Mouse (Mus musculus) forebrain, embryonic 10.5 days (tissue): ENCODE results near the gene Rnf44. TPM values are rescaled to one million over a fixed set of nuclear protein-coding genes. Genes with fewer than 3 reads are reported as not detected.

Experiments used
- DNase-seq: peaks from one replicate; pipeline ENCODE4 v3.0.0-alpha.2; 2017; ENCODE audit warnings: low spot score; ENCODE audit errors: extremely low spot score
- H3K27ac ChIP-seq: fragments of 300-500 bp; sonication (generic); 2 replicates; pipeline ENCODE4 v1.5.1; 2016; ENCODE audit warnings: mild to moderate bottlenecking
- H3K27me3 ChIP-seq: fragments of 300-500 bp; sonication (generic); 2 replicates; pipeline ENCODE4 v1.6.1; 2016; ENCODE audit warnings: mild to moderate bottlenecking; ENCODE audit not compliant: poor library complexity, severe bottlenecking
- H3K36me3 ChIP-seq: fragments of 300-500 bp; sonication (generic); replicated peaks from 2 replicates; pipeline ENCODE4 v1.6.1; 2016; ENCODE audit warnings: mild to moderate bottlenecking, moderate library complexity
- H3K4me1 ChIP-seq: fragments of 300-500 bp; sonication (generic); 2 replicates; pipeline ENCODE4 v1.6.1; 2016
- H3K4me3 ChIP-seq: fragments of 300-500 bp; sonication (generic); 2 replicates; pipeline ENCODE4 v1.5.1; 2016; ENCODE audit warnings: mild to moderate bottlenecking, moderate library complexity
- H3K9me3 ChIP-seq: fragments of 300-500 bp; sonication (generic); 2 replicates; pipeline ENCODE4 v1.6.1; 2016; ENCODE audit warnings: mild to moderate bottlenecking, moderate library complexity
- WGBS: fragments of 180-500 bp; shearing (Covaris S2); methylation state at CpG from one replicate; pipeline ENCODE4 v1.1.7; 2016; 5-methylcytosine and 5-hydroxymethylcytosine counted together
- polyA plus RNA-seq: library from polyadenylated mRNA; unstranded; fragments of >200 nt; fragmentation: Nextera tagmentation; extraction: Ambion mirVana; gene quantifications from 2 replicates; pipeline ENCODE4 v1.2.1, GENCODE M21; 2016

Rnf44 gene
- polyA plus RNA-seq, 1 experiment from 2014 or later: 106 TPM

DNA sequence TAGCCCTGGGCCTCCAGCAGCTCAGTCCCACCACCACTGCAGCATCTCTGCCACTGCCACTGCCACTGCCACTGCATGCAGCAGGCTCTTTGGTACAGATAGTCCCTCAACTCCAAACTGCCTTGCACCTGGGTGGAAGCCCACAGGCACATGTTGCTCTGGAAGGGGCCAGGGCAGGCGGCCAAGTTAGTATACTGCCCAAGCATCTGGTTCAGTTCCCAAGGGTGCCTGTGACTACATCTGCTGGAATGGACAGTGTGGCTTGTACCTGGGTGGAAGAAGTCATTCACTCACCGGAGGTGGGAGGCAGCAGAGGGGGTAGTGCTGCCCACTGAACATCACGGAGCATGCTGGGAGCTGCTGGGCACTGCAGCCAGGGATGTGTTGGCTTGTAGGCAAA is 10.4 kb downstream of the Rnf44 start:
- H3K27me3 ChIP-seq: no peaks in the 10 kb centered on the region
- no peaks in the 10 kb centered on the region for H3K9me3 ChIP-seq
- no peak overlapping the region for H3K4me3 ChIP-seq
- DNase-seq: no peak
- no peak overlapping the region for H3K27ac ChIP-seq
- H3K36me3 ChIP-seq: peaks cover 78% of the 10 kb centered on the region
- peaks cover 28% of the 10 kb centered on the region for H3K4me1 ChIP-seq
- WGBS: over 99% methylated on average over 3 of the region's 3 CpGs

DNA sequence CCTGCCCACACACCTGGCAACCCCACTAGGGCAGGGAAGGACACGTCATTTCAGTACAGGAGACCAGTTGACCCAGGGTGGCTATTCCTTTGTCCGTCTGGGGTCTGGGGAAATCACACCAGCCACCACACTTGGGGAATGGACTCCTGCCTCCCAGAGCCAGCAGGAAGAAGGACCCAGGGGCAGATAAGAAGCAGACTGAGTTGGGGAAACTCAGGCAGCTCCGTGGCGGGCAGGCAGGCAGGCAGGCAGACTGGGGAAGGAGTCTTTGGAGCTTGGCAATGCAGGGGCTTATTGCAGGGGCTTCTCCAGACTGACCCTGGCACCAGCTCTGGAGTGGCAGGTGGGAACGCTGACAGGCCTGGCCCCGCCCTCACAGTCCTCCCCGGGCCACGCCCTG is 12.4 kb downstream of the Rnf44 start:
- WGBS: 85% methylated on average over 8 of the region's 8 CpGs

DNA sequence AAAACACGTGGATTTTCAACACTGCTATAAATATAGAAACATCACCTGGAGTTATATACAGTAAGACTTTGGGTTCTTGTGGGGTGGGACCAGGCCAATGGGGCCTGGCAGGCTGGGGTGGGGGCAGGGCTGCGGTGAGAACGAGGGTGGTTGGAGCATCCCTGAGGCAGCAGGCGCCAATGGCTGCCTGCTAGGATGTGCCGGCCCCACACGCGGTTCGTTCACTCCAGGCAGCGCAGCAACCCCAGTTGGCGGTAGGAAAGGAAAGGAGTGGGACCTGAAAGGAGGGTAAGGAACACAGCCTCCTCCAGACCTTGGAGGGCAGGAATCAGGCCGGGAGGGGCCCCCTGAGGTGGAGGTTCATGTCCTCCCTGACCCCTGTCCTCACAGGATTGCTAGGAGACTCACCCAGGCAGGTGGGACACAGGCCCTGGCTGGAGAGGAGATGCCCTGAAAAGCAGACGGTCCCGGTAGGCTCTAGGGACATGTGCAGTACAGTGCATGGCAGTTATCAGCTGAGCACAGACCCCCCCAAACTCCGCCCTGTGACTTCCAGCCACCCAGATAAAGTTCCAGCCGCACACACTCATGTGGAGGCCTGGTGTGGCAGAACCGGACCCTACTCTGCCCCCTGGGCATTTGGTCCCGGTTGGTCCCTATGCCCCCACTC is 13.4 kb downstream of the Rnf44 start:
- H3K27me3 ChIP-seq: no peaks in the 10 kb centered on the region
- DNase-seq: no peak
- H3K4me1 ChIP-seq: peaks cover 16% of the 10 kb centered on the region
- H3K4me3 ChIP-seq: peak overlapping the region; percentile 8
- WGBS: 86% methylated on average over 17 of the region's 17 CpGs
- no peak overlapping the region for H3K27ac ChIP-seq
- H3K36me3 ChIP-seq: peaks cover 72% of the 10 kb centered on the region
- no peaks in the 10 kb centered on the region for H3K9me3 ChIP-seq

More for the DNA sequence above, 12.4 kb downstream of the Rnf44 start:
- Histone ChIP-seq H3K27me3 (no peaks in the 10 kb centered on the region), H3K9me3 (no peaks in the 10 kb centered on the region), H3K27ac (peak overlapping the region; percentile 32), H3K4me3 (no peak overlapping the region), H3K4me1 (peaks cover 25% of the 10 kb centered on the region), H3K36me3 (peaks cover 79% of the 10 kb centered on the region)
- no peak for DNase-seq

DNA sequence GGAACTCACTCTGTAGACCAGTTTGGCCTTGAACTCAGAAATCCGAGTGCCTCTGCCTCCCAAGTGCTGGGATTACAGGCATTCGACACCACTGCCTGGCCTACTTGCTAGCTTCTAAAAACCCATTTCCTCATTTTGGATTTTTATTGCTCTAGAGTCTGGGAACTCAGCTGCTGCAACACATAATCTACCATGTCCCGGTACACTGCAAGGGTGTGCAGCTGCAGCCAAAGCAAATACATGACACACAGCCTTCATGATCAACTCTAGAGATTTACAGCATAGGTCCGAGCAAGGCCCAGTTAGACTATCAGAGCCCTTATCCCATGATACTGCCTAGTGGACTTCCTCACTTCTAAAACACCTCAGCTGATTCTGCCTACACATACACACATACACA is 15.4 kb downstream of the Rnf44 start:
- Histone ChIP-seq H3K9me3 (no peaks in the 10 kb centered on the region), H3K36me3 (peaks cover 52% of the 10 kb centered on the region), H3K27ac (no peak overlapping the region), H3K4me1 (no peaks in the 10 kb centered on the region), H3K27me3 (no peaks in the 10 kb centered on the region), H3K4me3 (no peak overlapping the region)
- WGBS: 85% methylated on average over 4 of the region's 4 CpGs
- no peak for DNase-seq

DNA sequence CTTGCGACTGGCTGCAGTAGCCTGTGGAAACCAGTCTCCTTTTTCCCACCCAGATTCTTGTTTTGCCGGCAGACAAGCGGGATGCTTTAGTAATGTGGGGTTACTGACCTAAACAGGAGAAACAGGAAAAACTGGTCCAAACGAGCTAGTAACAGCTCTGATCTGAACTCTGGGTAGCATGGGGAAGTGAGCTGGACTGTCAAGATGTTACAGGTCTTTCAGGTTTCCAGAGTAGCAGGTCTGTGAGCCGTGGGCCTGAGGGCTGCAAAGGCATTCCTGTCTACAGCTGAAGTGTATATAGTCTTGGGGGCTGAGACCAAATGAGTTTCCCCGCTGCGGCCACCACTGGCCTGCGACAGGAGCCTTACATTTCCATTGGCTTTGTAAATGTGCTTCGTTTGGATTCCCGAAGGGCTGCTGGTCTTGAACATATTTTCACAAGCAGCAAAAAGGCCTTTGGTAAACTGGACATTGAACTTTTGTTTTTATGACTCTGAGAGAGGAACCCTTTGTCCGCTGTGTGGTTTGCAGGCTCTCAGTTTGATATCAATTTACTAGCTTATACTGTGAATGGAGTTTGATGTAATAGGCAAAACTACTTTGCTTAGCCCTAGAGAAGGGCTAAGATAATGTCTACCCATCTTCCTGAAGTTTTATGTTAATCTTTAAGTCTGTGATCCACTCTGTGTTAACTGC is 17.7 kb downstream of the Rnf44 start:
- H3K4me3 ChIP-seq: no peak overlapping the region
- no peaks in the 10 kb centered on the region for H3K4me1 ChIP-seq
- DNase-seq: no peak
- WGBS: 70% methylated on average over 11 of the region's 11 CpGs
- no peak overlapping the region for H3K27ac ChIP-seq
- H3K36me3 ChIP-seq: peaks cover 29% of the 10 kb centered on the region
- no peaks in the 10 kb centered on the region for H3K27me3 ChIP-seq
- H3K9me3 ChIP-seq: no peaks in the 10 kb centered on the region

DNA sequence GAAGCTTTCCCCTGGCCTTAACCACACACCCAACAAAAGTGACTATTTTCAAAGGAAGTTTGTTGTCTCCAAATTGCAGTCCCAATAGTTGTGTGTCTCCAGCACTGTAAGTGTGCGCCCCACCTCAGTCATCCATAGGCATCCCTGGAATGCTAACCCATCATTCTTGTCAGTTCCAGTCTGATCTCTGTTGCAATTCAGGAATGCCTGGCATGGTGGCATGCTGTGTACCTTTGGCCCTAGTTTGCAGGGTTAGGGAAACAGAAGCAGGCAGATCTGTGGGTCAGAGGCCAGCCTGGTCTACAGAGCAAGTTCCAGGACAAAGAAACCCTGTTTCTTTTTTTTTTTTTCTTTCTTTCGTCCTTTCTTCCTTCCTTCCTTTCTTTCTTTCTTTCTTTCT is 23.2 kb downstream of the Rnf44 start:
- Histone ChIP-seq H3K4me3 (no peak overlapping the region), H3K4me1 (no peaks in the 10 kb centered on the region), H3K9me3 (no peaks in the 10 kb centered on the region; the same call in 1 of the 2 replicates), H3K27me3 (no peaks in the 10 kb centered on the region), H3K36me3 (peaks cover 31% of the 10 kb centered on the region), H3K27ac (no peak overlapping the region)
- DNase-seq: no peak
- 77% methylated on average over 2 of the region's 2 CpGs for WGBS

DNA sequence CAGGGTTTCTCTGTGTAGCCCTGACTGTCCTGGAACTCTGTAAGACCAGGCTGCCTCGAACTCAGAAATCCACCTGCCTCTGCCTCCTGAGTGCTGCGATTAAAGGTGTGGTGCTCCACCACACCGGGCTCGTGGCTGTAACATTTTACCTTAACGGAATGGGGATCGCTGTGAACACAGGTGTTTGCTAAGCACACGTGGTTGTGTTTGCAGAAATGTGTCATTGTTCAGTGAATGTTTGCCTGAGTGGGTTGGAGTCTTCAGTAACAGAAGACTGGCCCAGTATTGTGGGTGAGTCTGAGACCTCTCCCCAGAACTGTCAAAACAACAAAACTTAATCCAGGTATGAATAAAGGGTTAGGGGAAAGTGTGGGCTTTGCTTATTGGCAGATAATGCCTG is 28.6 kb downstream of the Rnf44 start:
- WGBS: 97% methylated on average over 7 of the region's 7 CpGs
- no peaks in the 10 kb centered on the region for H3K4me1 ChIP-seq
- H3K36me3 ChIP-seq: peaks cover 76% of the 10 kb centered on the region
- no peak for DNase-seq
- H3K27ac ChIP-seq: no peak overlapping the region
- H3K9me3 ChIP-seq: no peaks in the 10 kb centered on the region; the same call in 1 of the 2 replicates
- H3K27me3 ChIP-seq: no peaks in the 10 kb centered on the region
- H3K4me3 ChIP-seq: no peak overlapping the region

DNA sequence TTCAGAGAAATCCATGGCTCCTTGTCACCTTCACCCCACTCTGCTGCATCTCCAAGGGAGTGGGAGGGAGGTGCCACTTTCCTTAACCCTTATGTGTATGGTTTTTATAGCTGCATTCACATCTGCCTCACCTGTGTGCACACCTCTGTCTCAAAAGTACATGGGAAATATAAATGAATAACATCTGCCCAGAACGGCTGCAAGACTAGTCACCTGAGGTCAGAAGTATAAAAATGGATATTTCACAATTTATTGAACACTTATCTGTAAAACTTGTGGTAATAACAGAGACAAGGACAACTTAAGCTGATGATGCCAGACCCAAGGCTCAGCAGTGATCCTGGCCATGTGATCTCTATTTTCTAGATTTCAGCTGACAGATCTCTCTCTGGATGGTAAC is 29.2 kb downstream of the Rnf44 start:
- H3K27ac ChIP-seq: no peak overlapping the region

DNA sequence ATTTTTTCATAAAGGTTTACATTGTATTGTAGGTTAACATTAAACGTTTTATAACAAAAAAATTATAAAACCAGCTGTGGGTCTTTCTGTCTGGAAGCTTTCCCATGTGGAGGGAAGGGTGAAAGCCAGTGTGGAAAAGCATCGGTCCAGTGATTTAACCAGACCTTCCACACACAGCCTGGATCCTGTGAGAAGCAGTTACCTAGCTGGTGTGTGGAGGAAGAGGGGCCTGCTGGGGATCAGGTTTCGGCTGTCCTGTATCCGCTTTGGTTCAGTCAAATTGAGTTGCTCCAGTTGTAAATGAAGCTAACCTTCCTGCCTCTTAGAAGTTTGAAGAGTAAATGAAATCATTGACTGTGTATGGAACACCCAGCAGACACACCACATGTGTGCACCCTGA is 29.7 kb downstream of the Rnf44 start:
- DNase-seq: no peak
- WGBS: 89% methylated on average over 4 of the region's 4 CpGs
- no peaks in the 10 kb centered on the region for H3K27me3 ChIP-seq
- no peaks in the 10 kb centered on the region; the same call in 1 of the 2 replicates for H3K9me3 ChIP-seq
- H3K27ac ChIP-seq: no peak overlapping the region
- H3K4me3 ChIP-seq: no peak overlapping the region
- no peaks in the 10 kb centered on the region for H3K4me1 ChIP-seq
- H3K36me3 ChIP-seq: peaks cover 84% of the 10 kb centered on the region

More for the DNA sequence above, 29.2 kb downstream of the Rnf44 start:
- WGBS: 92% methylated on average over 1 of the region's 1 CpGs
- H3K27me3 ChIP-seq: no peaks in the 10 kb centered on the region
- no peaks in the 10 kb centered on the region for H3K4me1 ChIP-seq
- DNase-seq: no peak
- no peaks in the 10 kb centered on the region; the same call in 1 of the 2 replicates for H3K9me3 ChIP-seq
- peaks cover 81% of the 10 kb centered on the region for H3K36me3 ChIP-seq
- no peak overlapping the region for H3K4me3 ChIP-seq

DNA sequence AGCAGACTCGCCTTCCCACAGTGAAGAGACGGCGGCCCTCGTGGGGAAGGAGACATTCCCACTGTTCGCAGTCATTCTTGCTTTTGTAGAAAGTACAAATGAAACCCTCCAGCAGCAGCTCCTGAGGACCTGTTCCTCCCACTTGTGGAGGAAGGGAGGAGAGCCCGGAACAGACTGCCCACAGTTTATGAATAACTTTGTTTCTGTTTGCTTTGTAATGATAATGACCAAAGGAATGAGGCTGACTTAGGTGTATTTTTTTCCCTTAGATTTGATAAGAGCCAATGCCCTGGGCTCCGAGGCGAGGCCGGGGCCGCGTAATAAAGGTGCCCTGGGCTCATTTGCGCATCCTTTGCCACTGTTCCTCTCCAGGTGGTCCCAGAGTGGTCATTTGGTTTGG is 32.3 kb downstream of the Rnf44 start:
- Histone ChIP-seq H3K4me3 (no peak overlapping the region), H3K9me3 (no peaks in the 10 kb centered on the region), H3K27ac (no peak overlapping the region), H3K36me3 (peaks cover 90% of the 10 kb centered on the region), H3K27me3 (no peaks in the 10 kb centered on the region), H3K4me1 (no peaks in the 10 kb centered on the region)
- WGBS: 90% methylated on average over 12 of the region's 12 CpGs
- no peak for DNase-seq

DNA sequence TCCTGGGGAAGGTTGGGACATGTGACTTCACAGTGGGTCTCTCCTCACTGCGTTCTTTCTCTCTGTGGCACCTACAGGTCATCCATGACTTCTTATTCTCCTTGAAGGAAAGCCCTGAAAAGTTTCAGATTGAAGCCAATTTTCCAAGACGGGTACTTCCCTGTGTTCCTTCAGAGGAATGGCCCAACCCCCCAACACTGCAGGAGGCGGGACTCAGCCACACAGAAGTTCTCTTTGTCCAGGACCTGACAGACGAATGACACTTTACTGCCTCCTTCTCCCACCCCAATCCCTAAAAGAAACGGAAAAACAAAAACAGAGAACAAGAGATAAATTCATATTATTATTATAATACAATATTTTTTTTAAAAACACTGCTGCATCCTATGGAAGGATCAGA is 32.8 kb downstream of the Rnf44 start:
- no peak overlapping the region for H3K4me3 ChIP-seq
- peaks cover 90% of the 10 kb centered on the region for H3K36me3 ChIP-seq
- H3K27ac ChIP-seq: no peak overlapping the region
- H3K27me3 ChIP-seq: no peaks in the 10 kb centered on the region
- no peak for DNase-seq
- WGBS: 65% methylated on average over 5 of the region's 5 CpGs
- no peaks in the 10 kb centered on the region for H3K9me3 ChIP-seq
- no peaks in the 10 kb centered on the region for H3K4me1 ChIP-seq

DNA sequence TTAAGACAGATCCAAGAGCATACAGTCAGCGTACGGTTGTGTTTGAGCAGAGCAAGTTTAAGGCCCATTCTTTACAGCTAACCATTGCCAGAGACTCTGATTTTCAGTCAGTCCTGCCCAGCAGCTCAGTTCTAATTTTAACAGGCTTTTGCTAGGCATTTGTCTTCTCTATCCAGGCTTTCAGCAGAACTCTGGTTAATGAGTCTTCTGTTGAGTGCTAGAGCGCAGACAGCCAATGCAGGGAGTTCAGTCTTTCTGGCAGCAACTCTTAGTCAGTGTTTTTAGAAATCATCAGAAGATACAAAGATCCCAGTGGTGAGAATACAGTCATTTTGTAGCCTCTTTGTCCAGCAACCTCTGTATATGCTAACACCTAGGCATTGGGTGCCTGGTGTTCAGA is 43.2 kb downstream of the Rnf44 start:
- Histone ChIP-seq H3K27ac (no peak overlapping the region), H3K4me1 (no peaks in the 10 kb centered on the region), H3K9me3 (no peaks in the 10 kb centered on the region), H3K36me3 (peaks cover 100% of the 10 kb centered on the region), H3K4me3 (no peak overlapping the region), H3K27me3 (no peaks in the 10 kb centered on the region)
- 94% methylated on average over 3 of the region's 3 CpGs for WGBS
- no peak for DNase-seq

DNA sequence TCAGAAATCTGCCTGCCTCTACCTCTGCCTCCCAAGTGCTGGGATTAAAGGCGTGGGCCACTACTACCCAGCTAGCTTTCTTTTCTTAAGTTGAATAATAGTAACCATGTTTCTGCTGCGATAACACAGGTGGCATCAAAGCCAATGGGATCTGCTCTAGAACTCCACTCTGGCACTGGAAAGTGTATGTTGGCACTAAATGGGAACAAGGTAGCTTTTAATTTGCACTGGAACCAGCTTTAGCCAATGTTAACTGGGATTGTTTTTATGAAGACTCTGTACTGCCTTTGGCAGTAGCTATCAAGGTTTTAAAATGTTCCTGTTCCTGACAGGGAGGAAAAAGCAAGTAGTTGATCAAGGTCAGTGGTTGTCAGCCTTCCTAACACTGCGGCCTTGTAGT is 58.7 kb downstream of the Rnf44 start:
- WGBS: 94% methylated on average over 3 of the region's 3 CpGs
- H3K9me3 ChIP-seq: no peaks in the 10 kb centered on the region
- H3K27me3 ChIP-seq: no peaks in the 10 kb centered on the region
- H3K4me3 ChIP-seq: no peak overlapping the region
- H3K36me3 ChIP-seq: peaks cover 88% of the 10 kb centered on the region
- H3K27ac ChIP-seq: no peak overlapping the region
- H3K4me1 ChIP-seq: no peaks in the 10 kb centered on the region
- DNase-seq: no peak
